Mouse (Mus musculus) forebrain, embryonic 14.5 days (tissue): ENCODE measurements around the gene Ccr10. TPM values are rescaled to one million over a fixed set of nuclear protein-coding genes. Genes with fewer than 3 reads are reported as not detected.

ENCODE experiments used
- ATAC-seq: fragments of 200-750 bp; cut with Nextera tagmentation; 2 replicates; pipeline ENCODE4 v1.8.0; 2017; ENCODE audit warnings: mild to moderate bottlenecking, moderate library complexity
- DNase-seq: peaks from one replicate; pipeline ENCODE4 v3.0.0-alpha.2; 2015; ENCODE audit warnings: low spot score
- H3K27ac ChIP-seq: fragments of 300-500 bp; sonication (generic); 2 replicates; pipeline ENCODE4 v1.5.1; 2014; ENCODE audit warnings: low read depth, mild to moderate bottlenecking, control low read depth, low read length, moderate library complexity
- H3K27me3 ChIP-seq: fragments of 300-500 bp; sonication (generic); replicated peaks from 2 replicates; pipeline ENCODE4 v1.6.1; 2014; ENCODE audit warnings: low read length, control low read depth, mixed read lengths; ENCODE audit not compliant: control insufficient read depth, insufficient read depth
- H3K36me3 ChIP-seq: fragments of 300-500 bp; sonication (generic); 2 replicates; pipeline ENCODE4 v1.6.1; 2014; ENCODE audit warnings: low read length, control low read depth; ENCODE audit not compliant: control insufficient read depth, insufficient read depth
- H3K4me1 ChIP-seq: fragments of 300-500 bp; sonication (generic); 2 replicates; pipeline ENCODE4 v1.6.1; 2014; ENCODE audit warnings: antibody characterized with exemption, low read length, control low read depth; ENCODE audit not compliant: control insufficient read depth, insufficient read depth
- H3K4me2 ChIP-seq: fragments of 300-500 bp; sonication (generic); 2 replicates; pipeline ENCODE4 v1.6.1; 2014; ENCODE audit warnings: mild to moderate bottlenecking, control low read depth, low read length
- H3K4me3 ChIP-seq: fragments of 300-500 bp; sonication (generic); 2 replicates; pipeline ENCODE4 v1.5.1; 2014; ENCODE audit warnings: low read depth, low read length, control low read depth
- H3K9ac ChIP-seq: fragments of 300-500 bp; sonication (generic); 2 replicates; pipeline ENCODE4 v1.6.1; 2014; ENCODE audit warnings: mild to moderate bottlenecking, low read length, control low read depth, moderate library complexity
- H3K9me3 ChIP-seq: fragments of 300-500 bp; sonication (generic); replicated peaks from 2 replicates; pipeline ENCODE4 v1.6.1; 2016; ENCODE audit warnings: low read length, control low read depth, mixed read lengths; ENCODE audit not compliant: control insufficient read depth
- WGBS: fragments of 180-500 bp; shearing (Covaris S2); extraction: QIAGEN DNeasy Blood & Tissue Kit; methylation state at CpG from one replicate; pipeline ENCODE4 v1.1.7; 2014; 5-methylcytosine and 5-hydroxymethylcytosine counted together
- polyA plus RNA-seq: library from polyadenylated mRNA; unstranded; fragments of >200 nt; fragmentation: Nextera tagmentation; extraction: Ambion mirVana; gene quantifications from 2 replicates; pipeline ENCODE4 v1.2.1, GENCODE M21; 2014

Gene Ccr10
- polyA plus RNA-seq, 1 experiment from 2014 or later, result 0.10 TPM

GRCm38 (mm10) chr11:101170354-101170810 lies 4.9 kb downstream of the Ccr10 start, which contains the start of gene Cntnap1:
Cntnap1 (plus strand) TSS chr11:101170523.
- Histone ChIP-seq H3K27ac (peak within 1 kb of the TSS; percentile 52; the same call in 1 of the 2 replicates), H3K9ac (peak within 1 kb of the TSS; percentile 73), H3K36me3 (peaks cover 16% of the 10 kb centered on the region), H3K4me2 (peak within 1 kb of the TSS; percentile 85), H3K9me3 (no peaks in the 10 kb centered on the region), H3K27me3 (peaks cover 70% of the 10 kb centered on the region), H3K4me1 (peaks cover 34% of the 10 kb centered on the region), H3K4me3 (peak within 1 kb of the TSS; percentile 73)
- DNase-seq (peak; percentile 23), ATAC-seq (no peak)
- under 1% methylated on average over 32 of the region's 35 CpGs for WGBS

DNA sequence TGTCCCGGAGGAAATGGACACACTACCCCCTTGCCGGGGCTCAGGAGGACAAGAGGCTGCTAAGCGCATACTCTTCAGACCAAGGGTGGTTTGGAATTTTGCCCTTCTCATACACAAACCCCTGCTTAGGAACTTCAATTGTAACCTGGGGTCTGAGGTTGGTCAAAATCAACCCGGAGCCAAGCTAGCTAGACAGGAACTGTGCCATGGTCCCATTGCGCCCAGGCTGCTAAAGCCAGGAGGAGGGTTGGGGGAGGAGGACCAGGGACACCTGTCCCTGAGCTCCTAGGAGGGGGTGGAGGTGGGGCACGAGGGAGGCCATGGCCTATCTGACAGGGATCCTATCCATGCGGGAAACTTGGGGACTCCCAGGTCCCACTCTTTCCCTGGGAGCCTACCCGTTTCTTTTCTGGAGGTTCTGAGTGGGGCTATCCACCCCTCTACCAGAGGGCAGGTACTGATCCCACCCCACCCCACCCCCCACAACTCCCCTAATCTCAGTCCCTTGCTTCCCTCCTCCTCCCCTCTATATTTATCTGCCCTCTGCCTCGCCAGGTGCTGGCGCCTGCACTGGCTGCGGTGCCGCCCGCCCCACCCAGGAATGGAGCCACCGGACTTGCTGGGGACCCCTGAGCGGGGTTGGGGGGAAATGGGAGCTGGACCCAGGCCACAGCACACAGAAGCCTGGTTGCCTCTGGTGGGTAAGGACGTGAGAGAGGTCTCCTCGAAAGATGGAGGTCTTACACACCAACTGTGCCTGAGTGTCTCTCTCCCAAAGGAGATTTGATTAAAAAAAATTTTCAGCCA lies 5.7 kb downstream of the Ccr10 start:
- Histone ChIP-seq H3K4me1 (peaks cover 33% of the 10 kb centered on the region), H3K9ac (peak overlapping the region; percentile 73), H3K4me2 (peak overlapping the region; percentile 85), H3K27me3 (peaks cover 69% of the 10 kb centered on the region), H3K36me3 (peaks cover 16% of the 10 kb centered on the region), H3K27ac (no peak overlapping the region), H3K4me3 (peak overlapping the region; percentile 73), H3K9me3 (no peaks in the 10 kb centered on the region)
- no peak for ATAC-seq
- DNase-seq, result no peak
- WGBS, result 12% methylated on average over 17 of the region's 17 CpGs

DNA sequence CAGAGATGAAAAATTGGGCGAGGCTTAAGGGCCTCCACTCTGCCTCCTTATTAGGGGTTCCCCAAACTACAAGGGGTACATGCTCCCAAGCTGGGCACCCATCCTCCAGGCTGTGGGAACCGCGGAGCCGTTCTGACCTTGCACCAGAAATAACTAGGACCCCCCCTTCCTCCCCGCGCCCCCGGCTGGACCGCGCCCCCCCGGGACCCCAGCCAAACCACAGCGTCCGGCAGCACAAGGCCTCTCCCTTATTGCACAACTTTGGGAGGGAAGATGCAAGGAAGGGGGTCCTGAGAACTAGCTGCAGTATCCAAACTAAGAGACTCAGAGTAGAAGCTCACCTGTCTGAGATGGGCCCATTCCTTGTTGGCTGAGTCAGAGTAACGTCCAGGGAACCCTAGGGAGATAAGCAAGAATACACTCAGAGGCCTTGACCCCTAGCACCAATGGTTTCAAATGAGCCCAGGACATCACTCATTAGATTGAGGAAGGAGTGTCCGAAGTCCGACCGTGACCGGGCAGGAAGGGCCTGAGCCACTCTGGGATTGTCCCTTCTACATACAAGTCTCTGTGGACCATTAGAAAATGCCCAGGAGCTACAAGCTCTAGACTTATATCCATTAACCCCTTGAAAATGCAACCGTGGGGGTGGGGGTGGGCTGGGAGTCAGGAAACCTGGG lies 6.8 kb downstream of the Ccr10 start:
- H3K4me1 ChIP-seq, result peaks cover 26% of the 10 kb centered on the region
- DNase-seq, result no peak
- no peak overlapping the region for H3K4me2 ChIP-seq

DNA sequence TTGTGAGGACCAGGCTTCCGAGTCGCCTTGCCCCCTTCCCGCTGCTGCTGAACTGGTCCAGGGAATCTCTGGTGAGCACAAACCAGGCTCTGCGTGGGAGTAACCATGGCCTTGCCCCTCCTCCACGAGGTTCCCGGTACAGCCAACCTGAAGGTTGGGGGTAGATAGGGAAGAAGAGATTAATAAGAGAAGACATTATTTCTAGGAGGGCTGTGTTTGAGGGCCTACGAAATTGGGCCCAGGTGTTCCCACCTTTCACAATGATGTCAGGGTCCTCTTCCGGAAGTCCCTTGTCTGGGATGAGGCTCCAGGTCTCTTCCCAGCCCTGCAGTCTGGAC lies 7.3 kb downstream of the Ccr10 start:
- H3K4me2 ChIP-seq, result no peak overlapping the region
- H3K4me1 ChIP-seq, result peaks cover 21% of the 10 kb centered on the region
- peaks cover 73% of the 10 kb centered on the region for H3K27me3 ChIP-seq
- no peak overlapping the region for H3K4me3 ChIP-seq
- peaks cover 18% of the 10 kb centered on the region for H3K36me3 ChIP-seq
- ATAC-seq, result no peak
- H3K27ac ChIP-seq, result no peak overlapping the region
- H3K9ac ChIP-seq, result no peak overlapping the region
- H3K9me3 ChIP-seq, result no peaks in the 10 kb centered on the region
- no peak for DNase-seq
- 36% methylated on average over 8 of the region's 8 CpGs for WGBS

More for the DNA sequence above, 6.8 kb downstream of the Ccr10 start:
- 67% methylated on average over 18 of the region's 18 CpGs for WGBS
- Histone ChIP-seq H3K27me3 (peaks cover 71% of the 10 kb centered on the region), H3K27ac (no peak overlapping the region), H3K36me3 (peaks cover 17% of the 10 kb centered on the region), H3K4me3 (peak overlapping the region; percentile 73; the same call in 1 of the 2 replicates), H3K9me3 (no peaks in the 10 kb centered on the region), H3K9ac (no peak overlapping the region)
- ATAC-seq, result no peak

DNA sequence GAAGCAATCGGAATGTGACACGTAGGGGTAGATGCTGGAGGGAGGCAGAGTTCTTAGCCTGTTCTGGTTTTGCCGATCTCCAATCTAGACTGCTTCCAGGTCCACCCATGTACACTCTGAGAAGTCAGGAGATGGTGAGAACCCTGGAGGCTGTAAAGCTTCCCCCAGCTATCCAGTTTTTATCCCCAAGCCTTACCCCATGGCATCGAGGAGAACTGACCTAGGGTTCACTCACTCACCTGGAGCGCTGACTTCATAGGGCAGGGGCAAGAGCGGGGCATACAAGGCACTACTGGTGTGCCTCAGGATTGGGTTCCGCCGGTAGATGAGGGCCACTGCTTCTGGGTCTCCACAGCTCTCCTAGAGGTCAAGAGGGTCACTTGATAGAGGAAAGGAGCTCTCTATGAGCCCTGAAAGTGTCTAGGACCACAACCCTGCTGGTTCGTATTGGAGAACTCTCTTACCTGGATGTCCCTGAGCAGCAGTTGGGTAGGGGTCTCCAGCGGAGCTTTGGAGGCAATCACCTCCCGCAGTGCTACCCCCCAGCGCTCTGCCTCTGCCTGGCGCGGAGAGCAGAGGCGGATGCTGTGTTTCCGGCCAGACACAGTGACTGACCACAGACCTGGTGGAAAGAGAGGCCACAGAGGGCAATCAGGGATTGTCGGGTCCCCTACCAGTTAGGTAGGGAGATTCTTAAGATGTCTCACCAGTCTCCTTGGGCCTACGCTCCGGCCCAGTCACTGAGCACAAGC lies 7.9 kb downstream of the Ccr10 start:
- no peak overlapping the region for H3K9ac ChIP-seq
- no peak overlapping the region for H3K4me2 ChIP-seq
- H3K36me3 ChIP-seq, result peaks cover 23% of the 10 kb centered on the region
- H3K27me3 ChIP-seq, result peaks cover 78% of the 10 kb centered on the region
- no peak overlapping the region for H3K27ac ChIP-seq
- peaks cover 18% of the 10 kb centered on the region for H3K4me1 ChIP-seq
- H3K9me3 ChIP-seq, result no peaks in the 10 kb centered on the region
- DNase-seq (no peak), ATAC-seq (no peak)
- 43% methylated on average over 19 of the region's 19 CpGs for WGBS
- H3K4me3 ChIP-seq, result no peak overlapping the region

DNA sequence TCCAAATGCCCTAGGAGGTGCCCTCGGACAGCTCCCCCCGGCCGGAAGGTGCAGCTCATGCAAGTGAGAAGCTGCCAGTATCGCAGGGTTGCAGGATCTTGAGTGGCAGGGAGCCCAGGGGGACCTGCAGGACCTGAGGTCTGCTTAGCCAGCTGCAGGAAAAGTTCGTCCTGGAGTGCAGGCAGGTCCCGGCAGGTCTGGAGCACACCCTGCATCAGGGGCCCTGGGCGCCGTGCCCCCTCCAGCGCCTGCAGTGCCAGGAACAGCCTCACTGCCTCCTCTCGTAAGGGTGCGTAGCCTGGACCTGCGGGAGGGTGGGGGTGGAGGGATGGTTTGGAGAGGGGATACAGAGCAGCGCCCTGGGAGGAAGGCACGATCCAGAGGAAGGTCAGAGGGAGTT lies 8.9 kb downstream of the Ccr10 start:
- peaks cover 78% of the 10 kb centered on the region for H3K27me3 ChIP-seq
- 37% methylated on average over 14 of the region's 14 CpGs for WGBS
- H3K4me1 ChIP-seq, result peaks cover 16% of the 10 kb centered on the region
- no peak overlapping the region for H3K27ac ChIP-seq
- peaks cover 29% of the 10 kb centered on the region for H3K36me3 ChIP-seq
- no peak overlapping the region for H3K4me3 ChIP-seq
- DNase-seq (no peak), ATAC-seq (no peak)
- H3K4me2 ChIP-seq, result no peak overlapping the region
- no peak overlapping the region for H3K9ac ChIP-seq
- no peaks in the 10 kb centered on the region for H3K9me3 ChIP-seq

- Histone ChIP-seq H3K4me1 (peaks cover 11% of the 10 kb centered on the region), H3K27me3 (peaks cover 72% of the 10 kb centered on the region), H3K9me3 (no peaks in the 10 kb centered on the region), H3K27ac (no peak overlapping the region), H3K36me3 (peaks cover 29% of the 10 kb centered on the region), H3K4me3 (no peak overlapping the region), H3K4me2 (no peak overlapping the region), H3K9ac (no peak overlapping the region)
- ATAC-seq (no peak), DNase-seq (no peak)
- 15% methylated on average over 35 of the region's 35 CpGs for WGBS
These were observed 10.3 kb downstream of the Ccr10 start for GRCm38 (mm10) chr11:101164677-101165580.

GRCm38 (mm10) chr11:101164351-101164665 lies 10.9 kb downstream of the Ccr10 start:
- Histone ChIP-seq H3K36me3 (peaks cover 29% of the 10 kb centered on the region), H3K9ac (peak overlapping the region; percentile 45; the same call in 1 of the 2 replicates), H3K4me3 (peak overlapping the region; percentile 17)

More at GRCm38 (mm10) chr11:101164351-101164665, 10.9 kb downstream of the Ccr10 start:
- H3K4me2 ChIP-seq, result peak overlapping the region; percentile 40
- DNase-seq (no peak), ATAC-seq (no peak)
- H3K4me1 ChIP-seq, result peaks cover 6% of the 10 kb centered on the region
- H3K27ac ChIP-seq, result no peak overlapping the region
- no peaks in the 10 kb centered on the region for H3K9me3 ChIP-seq
- WGBS, result 10% methylated on average over 21 of the region's 21 CpGs
- peaks cover 66% of the 10 kb centered on the region for H3K27me3 ChIP-seq
